Mouse (Mus musculus): Measurements from ENCODE around the gene Alb. TPM values are rescaled to one million over a fixed set of nuclear protein-coding genes. Genes with fewer than 3 reads are reported as not detected.

Alb gene
- total and polyA plus RNA-seq, 3 experiments, result not detected

DNA sequence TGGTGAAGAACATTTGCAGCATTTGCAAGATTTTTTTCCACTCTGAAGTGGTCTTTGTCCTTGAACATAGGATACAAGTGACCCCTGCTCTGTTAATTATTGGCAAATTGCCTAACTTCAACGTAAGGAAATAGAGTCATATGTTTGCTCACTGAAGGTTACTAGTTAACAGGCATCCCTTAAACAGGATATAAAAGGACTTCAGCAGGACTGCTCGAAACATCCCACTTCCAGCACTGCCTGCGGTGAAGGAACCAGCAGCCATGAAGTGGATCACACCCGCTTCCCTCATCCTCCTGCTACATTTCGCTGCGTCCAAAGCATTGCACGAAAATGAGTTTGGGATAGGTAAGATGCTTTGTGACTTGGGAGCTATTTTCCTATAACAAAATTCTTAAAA, 29.8 kb downstream of the Alb start, which contains the start of gene Afp:
TSS of gene Afp (plus strand) at position 220 of the 400 bp plus-strand sequence.
- Histone ChIP-seq H3K27ac (ENCODE audit: control insufficient read depth, low read depth, low read length) (no peak within 1 kb of the TSS), H3K9ac (ENCODE audit: control insufficient read depth, low read depth, low read length, poor library complexity, severe bottlenecking) (no peak within 1 kb of the TSS), H3K27me3 (ENCODE audit: control insufficient read depth in 1 of 2, insufficient read depth in 2 of 2, low read length in 2 of 2) (no peaks in the 10 kb centered on the region; a peak in 1 of 4 replicates), H3K79me2 (ENCODE audit: control insufficient read depth, insufficient read depth, low read length, poor library complexity) (no peaks in the 10 kb centered on the region), H3K4me3 (ENCODE audit: control insufficient read depth in 1 of 2, insufficient read depth in 1 of 2, low read depth in 2 of 2, low read length in 2 of 2) (no peak within 1 kb of the TSS), H3K36me3 (ENCODE audit: control insufficient read depth in 1 of 2, insufficient read depth in 2 of 2, low read length in 2 of 2) (no peaks in the 10 kb centered on the region), H3K4me1 (ENCODE audit: control insufficient read depth in 1 of 2, insufficient read depth in 2 of 2, low read length in 2 of 2) (no peaks in the 10 kb centered on the region), H3K9me3 (replicated peaks; ENCODE audit: insufficient read depth, low read length) (no peaks in the 10 kb centered on the region)
- no peak for DNase-seq (ENCODE audit: low read depth, low spot score)
- TF ChIP-seq TBP (IDR thresholded peaks at IDR 0.05; ENCODE audit: low read depth, low read length) (no peak), UBTF (IDR thresholded peaks at IDR 0.05; ENCODE audit: borderline replicate concordance, insufficient read depth, low read depth, low read length) (no peak), JUND (IDR thresholded peaks at IDR 0.05; ENCODE audit: low read depth, low read length) (no peak), ZKSCAN1 (IDR thresholded peaks at IDR 0.05; ENCODE audit: low read depth, low read length) (no peak), MEF2A (IDR thresholded peaks at IDR 0.05; ENCODE audit: extremely low read depth, insufficient replicate concordance, low read depth, low read length, poor library complexity, severe bottlenecking) (no peak), SIN3A (IDR thresholded peaks at IDR 0.05; ENCODE audit: low read length) (no peak), MYB (IDR thresholded peaks at IDR 0.05; ENCODE audit: low read depth, low read length) (no peak), ZC3H11A (IDR thresholded peaks at IDR 0.05; ENCODE audit: low read depth, low read length) (no peak)

DNA sequence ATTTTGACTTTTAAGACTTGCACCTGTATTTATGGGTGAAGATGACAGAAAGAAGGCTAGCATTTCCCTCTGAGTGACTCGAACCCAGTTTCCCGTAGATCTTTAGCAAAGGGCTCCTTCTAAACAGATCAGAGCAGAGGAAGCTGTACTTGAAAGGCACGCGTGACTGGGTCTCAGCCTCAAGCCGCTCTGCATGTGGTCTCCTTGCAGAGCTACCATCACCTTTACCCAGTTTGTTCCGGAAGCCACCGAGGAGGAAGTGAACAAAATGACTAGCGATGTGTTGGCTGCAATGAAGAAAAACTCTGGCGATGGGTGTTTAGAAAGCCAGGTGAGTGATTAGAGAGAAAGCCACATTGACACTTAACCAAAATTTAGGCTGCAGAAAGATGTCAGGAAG, 31.7 kb downstream of the Alb start:
- H3K9ac ChIP-seq (ENCODE audit: control insufficient read depth, low read depth, low read length, poor library complexity, severe bottlenecking), result no peak overlapping the region
- no peak overlapping the region for H3K27ac ChIP-seq (ENCODE audit: control insufficient read depth, low read depth, low read length)
- no peaks in the 10 kb centered on the region for H3K4me1 ChIP-seq (ENCODE audit: control insufficient read depth in 1 of 2, insufficient read depth in 2 of 2, low read length in 2 of 2)
- H3K9me3 ChIP-seq (replicated peaks; ENCODE audit: insufficient read depth, low read length), result no peaks in the 10 kb centered on the region
- no peak overlapping the region for H3K4me3 ChIP-seq (ENCODE audit: control insufficient read depth in 1 of 2, insufficient read depth in 1 of 2, low read depth in 2 of 2, low read length in 2 of 2)
- TF ChIP-seq BHLHE40 (IDR thresholded peaks at IDR 0.05; ENCODE audit: borderline replicate concordance, low read depth, low read length) (no peak), ZC3H11A (IDR thresholded peaks at IDR 0.05; ENCODE audit: low read depth, low read length) (no peak), TAL1 (IDR thresholded peaks at IDR 0.05; ENCODE audit: low read length) (no peak), UBTF (IDR thresholded peaks at IDR 0.05; ENCODE audit: borderline replicate concordance, insufficient read depth, low read depth, low read length) (no peak), E2F4 (IDR thresholded peaks at IDR 0.05; ENCODE audit: borderline replicate concordance, low read depth, low read length) (no peak), NRF1 (IDR thresholded peaks at IDR 0.05; ENCODE audit: insufficient read depth, low read depth, low read length, poor library complexity, severe bottlenecking) (no peak), JUND (IDR thresholded peaks at IDR 0.05; ENCODE audit: low read depth, low read length) (no peak), TCF12 (IDR thresholded peaks at IDR 0.05; ENCODE audit: low read depth, low read length) (no peak), HCFC1 (IDR thresholded peaks at IDR 0.05; ENCODE audit: low read depth, low read length) (no peak), ETS1 (IDR thresholded peaks at IDR 0.05; ENCODE audit: low read depth, low read length) (no peak), POLR2AphosphoS5 (IDR thresholded peaks at IDR 0.05; ENCODE audit: borderline replicate concordance, low read depth, low read length) (no peak), EP300 (IDR thresholded peaks at IDR 0.05; ENCODE audit: low read depth in 1 of 2, low read length in 2 of 2) (no peak), ZMIZ1 (IDR thresholded peaks at IDR 0.05; ENCODE audit: low read depth, low read length) (no peak), POLR2A (IDR thresholded peaks at IDR 0.05; ENCODE audit: control insufficient read depth in 1 of 2, insufficient read depth in 1 of 2, low read depth in 1 of 2, low read length in 2 of 2, poor library complexity in 1 of 2) (no peak), RAD21 (IDR thresholded peaks at IDR 0.05; ENCODE audit: low read depth, low read length) (no peak), CTCF (IDR thresholded peaks at IDR 0.05 in 2 of 3, conservative IDR thresholded peaks at IDR 0.05 in 1 of 3; ENCODE audit: control insufficient read depth in 1 of 3, insufficient read depth in 1 of 3, low read depth in 2 of 3, low read length in 3 of 3, poor library complexity in 1 of 3, severe bottlenecking in 1 of 3) (no peak), MAFK (IDR thresholded peaks at IDR 0.05; ENCODE audit: borderline replicate concordance, low read depth, low read length) (no peak)
- peaks cover 2 to 5% of the 10 kb centered on the region in 2 experiments for H3K27me3 ChIP-seq (ENCODE audit: control insufficient read depth in 1 of 2, insufficient read depth in 2 of 2, low read length in 2 of 2)
- H3K36me3 ChIP-seq (ENCODE audit: control insufficient read depth in 1 of 2, insufficient read depth in 2 of 2, low read length in 2 of 2), result no peaks in the 10 kb centered on the region
- no peak for DNase-seq (ENCODE audit: low read depth, low spot score)
- no peaks in the 10 kb centered on the region for H3K79me2 ChIP-seq (ENCODE audit: control insufficient read depth, insufficient read depth, low read length, poor library complexity)

Measured in MEL (cell line).